Mouse (Mus musculus): ENCODE results near the gene Wnt5b.
"Not testable (repeated sequence)": the region's sequence is repeated elsewhere in the genome, so short reads cannot be mapped to it uniquely, and the experiment has no call there.

Wnt5b gene

DNA sequence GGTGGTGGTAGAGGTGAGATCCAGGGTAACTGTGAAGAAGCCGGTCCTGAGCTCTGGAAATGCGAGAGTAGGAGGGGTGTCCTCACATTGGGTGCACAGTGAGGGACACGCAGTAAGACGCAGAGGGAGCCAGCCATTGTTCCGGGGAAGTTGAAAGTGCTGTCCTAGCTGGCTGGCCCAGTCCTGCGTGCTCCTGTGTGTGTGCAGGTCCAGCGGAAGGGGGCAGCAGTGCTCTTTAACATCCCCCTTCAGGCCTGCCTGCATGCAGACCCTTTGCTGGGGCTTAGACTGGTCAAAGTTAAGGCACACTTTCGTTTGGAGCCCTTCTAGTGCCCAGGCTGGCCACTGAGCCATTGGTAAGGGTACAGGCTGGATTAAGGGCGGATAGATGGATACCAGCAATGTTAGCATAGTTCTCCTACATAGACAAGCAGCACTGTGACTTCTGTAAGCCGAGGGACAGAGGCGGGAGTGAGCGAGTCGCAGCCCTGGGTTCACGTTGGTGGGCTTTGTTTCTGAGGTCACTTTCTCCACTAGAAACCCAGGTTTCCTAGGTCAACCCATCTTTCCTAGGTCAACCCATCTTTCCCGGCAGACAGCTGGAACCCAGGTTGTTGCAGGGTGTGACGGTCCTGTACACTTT is 61.1 kb downstream of the Wnt5b start:
- DNase-seq (ENCODE audit: low spot score): no peak

DNA sequence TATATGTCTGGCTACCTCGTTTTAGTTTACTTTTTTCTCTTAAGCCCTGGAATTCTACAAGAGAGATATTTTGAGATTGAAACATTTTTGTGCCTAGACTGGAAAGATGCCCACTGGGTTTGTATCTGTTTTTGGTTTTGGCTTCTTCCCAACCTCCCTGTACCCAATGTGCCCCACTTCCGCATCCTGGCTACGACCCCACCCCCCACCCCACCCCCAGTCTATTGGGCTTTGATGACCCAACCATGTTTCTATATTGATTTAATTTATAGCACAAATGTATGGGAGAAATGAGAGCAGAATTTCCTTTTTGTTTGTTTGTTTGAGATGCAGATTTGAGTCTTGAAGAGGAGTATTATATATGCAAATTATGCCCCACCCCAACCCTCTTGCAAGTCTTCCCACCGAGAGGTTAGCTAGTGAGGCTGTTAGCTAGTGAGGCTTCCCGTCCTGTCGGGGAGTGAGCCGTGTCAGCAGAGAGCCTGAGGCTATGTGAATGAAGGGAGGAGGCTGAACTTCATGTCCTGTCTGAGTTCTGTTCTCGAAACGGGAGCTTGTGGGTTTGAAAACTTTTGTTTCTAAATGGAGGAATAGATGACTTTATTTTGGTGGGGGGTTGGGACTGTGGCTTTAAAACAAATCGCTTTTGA is 62.3 kb downstream of the Wnt5b start:
- DNase-seq (ENCODE audit: low spot score): not testable (repeated sequence)

DNA sequence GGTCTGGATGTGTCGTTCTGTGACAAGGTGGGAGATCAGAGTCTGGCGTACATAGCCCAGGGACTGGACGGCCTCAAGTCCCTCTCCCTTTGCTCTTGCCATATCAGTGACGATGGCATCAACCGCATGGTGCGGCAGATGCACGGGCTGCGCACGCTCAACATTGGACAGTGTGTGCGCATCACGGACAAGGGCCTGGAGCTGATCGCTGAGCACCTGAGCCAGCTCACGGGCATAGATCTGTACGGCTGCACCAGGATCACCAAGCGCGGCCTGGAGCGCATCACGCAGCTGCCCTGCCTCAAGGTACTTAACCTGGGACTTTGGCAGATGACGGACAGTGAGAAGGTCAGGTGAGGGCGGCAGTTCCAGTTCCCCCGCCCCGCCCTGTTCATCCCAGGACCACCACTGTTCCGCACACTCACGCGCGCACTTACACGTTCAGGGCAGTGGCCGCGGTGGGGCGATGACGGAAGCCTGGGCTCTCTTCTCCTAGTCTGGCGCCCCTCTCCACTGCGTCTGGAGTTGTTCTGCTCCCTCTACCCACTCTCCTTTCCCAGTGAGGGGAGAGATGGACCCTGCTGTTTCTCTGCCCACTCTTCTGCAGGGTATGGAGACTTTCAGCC is 63.3 kb downstream of the Wnt5b start:
- no peak for DNase-seq (ENCODE audit: low spot score)

DNA sequence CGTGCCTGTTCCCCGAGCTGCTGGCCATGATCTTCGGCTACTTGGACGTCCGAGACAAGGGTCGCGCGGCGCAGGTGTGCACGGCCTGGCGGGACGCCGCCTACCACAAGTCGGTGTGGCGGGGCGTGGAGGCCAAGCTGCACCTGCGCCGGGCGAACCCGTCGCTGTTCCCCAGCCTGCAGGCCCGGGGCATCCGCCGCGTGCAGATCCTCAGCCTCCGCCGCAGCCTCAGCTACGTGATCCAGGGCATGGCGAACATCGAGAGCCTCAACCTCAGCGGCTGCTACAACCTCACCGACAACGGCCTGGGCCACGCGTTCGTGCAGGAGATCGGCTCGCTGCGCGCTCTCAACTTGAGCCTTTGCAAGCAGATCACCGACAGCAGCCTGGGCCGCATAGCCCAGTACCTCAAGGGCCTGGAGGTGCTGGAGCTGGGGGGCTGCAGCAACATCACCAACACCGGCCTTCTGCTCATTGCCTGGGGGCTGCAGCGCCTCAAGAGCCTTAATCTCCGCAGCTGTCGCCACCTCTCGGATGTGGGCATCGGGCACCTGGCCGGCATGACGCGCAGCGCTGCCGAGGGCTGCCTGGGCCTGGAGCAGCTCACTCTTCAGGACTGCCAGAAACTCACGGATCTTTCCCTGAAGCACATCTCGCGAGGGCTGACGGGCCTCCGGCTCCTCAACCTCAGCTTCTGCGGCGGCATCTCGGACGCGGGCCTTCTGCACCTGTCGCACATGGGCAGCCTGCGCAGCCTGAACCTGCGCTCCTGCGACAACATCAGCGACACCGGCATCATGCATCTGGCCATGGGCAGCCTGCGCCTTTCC is 64.1 kb downstream of the Wnt5b start:
- no peak for DNase-seq (ENCODE audit: low spot score)

DNA sequence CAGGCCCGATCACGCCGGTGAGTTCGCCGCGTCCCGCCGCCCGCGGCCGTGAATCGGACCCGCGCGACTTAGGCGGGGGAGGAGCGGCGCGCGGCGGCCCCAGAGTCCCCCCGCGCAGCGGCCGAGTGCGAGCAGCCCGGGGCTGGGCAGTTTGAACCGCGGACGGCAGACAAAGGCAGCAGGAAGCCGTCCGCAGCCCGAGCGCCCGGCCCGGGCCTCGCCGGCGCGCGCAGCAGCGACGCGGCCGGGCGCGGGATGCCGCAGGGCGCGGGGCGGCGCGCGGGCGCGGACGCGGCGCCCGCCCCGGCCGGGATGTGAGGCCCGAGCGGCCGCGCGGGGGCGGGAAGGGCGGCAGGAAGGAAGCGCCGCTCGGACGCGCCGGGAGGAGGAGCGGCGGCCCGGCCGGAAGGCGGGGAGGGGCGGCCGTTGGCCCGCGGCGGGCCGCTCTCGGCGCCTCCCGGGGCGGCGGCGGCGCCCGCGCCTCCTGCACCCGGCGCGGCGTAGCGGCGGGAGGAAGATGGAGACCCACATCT is 64.7 kb downstream of the Wnt5b start, which contains the start of gene Fbxl14:
TSS of gene Fbxl14 (plus strand) at position 326 of the 533 bp plus-strand sequence.
- no peak for DNase-seq (ENCODE audit: low spot score)

DNA sequence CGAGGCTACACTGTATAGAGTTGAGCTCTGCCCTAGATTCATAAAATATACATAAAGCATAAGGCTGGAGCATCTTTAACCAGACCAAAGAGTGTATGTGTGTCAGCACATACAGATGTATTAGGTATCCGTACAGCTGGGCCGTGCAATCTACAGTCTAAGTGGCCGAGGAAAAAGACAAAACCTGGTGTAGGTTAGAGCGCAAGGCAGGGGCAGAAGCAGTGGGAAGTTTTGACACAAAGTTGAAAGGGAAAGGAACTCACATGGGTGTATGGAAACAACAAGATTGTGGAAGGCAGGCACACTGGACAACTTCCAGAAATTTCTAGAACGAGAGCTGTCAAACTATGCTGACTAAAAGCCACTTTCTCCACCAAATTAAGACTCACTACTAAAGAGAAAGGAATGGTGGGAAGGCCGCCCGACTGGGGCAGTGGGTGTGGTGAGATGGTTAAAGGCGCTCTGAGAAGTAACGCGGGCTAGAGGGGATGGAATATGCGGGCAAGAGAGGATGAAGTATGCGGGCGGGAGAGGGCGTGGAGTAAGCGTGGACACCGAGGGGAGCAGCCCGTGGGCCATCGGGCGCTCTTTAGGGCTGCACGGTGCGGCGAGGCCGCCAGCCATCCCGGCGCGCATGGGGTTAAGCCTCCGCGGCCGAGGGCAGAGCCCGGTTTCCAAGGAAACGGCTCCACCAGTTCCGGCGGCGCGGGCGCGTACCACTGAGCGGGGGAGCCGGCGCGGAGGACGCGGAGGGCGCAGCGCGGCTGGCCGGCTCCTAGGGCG is 65.4 kb downstream of the Wnt5b start:
- DNase-seq (ENCODE audit: low spot score): peak; percentile 76

DNA sequence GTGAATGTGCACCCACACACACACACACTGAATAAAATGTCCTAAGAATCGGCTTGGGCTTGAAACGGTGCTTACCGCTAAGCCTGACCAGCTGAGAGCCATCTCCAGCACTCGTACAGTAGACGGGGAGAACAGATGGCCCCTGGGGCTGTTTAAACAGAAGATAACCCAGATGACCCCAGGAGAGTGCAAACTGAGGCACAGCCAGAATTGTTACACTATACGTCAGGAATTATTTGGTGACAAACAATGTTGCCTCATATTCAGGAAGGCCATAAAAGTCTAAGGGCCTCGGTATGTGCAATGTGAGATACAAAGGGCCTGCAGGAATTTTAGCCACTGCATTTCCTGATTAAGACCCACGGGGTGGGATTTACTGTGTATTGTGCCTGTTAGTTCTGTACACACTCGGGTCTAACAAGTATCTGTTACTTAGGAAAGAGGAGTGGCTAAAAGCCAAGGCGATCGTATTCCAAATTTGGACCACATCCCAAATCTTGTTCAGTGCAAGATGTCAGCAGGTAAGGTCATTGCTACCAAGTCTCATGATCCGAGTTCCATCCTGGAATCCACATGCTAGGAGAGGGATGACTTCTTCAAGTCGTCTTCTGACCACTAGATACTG is 66.3 kb downstream of the Wnt5b start:
- no peak for DNase-seq (ENCODE audit: low spot score)

DNA sequence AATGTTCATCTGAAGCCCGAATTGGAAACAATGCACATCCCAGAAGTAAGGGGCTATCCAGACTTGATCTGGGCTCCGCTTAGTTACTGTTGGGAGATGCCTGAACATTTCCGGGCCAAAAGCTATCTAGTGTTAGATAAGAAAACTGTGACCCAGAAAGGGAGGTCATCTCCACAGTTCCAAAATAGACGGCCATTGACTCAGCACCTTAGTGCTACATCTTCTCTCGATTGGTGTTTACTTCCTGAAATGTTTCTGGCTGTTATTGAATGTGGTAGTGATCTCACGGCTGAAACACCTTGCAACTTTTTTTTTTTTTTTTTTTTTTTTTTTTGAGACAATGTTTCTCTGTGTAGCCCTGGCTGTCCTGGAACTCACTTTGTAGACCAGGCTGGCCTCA is 68.2 kb downstream of the Wnt5b start:
- DNase-seq (ENCODE audit: low spot score): no peak

DNA sequence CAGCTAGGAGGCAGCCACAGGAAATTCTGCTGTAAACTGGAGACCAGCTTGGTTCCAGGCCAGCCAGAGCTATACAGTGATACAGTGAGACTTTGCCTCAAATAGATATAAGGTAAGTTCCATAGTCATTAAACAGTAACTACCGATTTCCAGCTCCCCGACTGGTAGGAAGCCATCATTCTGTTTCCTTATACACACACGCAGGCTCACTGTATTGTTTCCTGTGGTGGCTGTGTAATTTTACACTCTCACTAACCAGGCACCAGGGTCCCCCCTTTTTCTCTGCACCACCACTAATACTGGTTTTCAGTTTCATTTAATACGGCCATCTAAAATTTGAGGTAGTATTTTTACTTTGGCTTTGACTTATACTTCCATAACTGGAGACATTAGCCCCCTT is 70.2 kb downstream of the Wnt5b start:
- DNase-seq (ENCODE audit: low spot score): no peak

DNA sequence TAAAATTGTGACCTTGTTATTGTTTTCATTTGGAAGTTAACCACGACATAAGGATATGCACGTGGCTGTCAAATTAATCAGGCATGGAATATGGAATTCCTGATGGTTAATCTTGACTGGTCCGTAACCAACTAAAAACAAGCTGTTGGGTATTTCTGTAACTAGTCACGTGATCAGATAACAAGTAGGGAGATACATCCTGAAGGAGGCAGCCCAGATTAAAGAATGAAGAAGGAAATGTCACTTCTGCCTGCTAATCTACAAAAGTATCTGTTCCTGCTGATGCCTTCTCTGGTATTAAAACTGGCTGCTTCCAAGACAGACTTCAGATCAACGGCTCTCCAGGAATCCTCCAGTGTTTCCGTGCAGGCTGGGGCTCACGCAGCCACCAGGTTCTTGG is 70.7 kb downstream of the Wnt5b start:
- no peak for DNase-seq (ENCODE audit: low spot score)

DNA sequence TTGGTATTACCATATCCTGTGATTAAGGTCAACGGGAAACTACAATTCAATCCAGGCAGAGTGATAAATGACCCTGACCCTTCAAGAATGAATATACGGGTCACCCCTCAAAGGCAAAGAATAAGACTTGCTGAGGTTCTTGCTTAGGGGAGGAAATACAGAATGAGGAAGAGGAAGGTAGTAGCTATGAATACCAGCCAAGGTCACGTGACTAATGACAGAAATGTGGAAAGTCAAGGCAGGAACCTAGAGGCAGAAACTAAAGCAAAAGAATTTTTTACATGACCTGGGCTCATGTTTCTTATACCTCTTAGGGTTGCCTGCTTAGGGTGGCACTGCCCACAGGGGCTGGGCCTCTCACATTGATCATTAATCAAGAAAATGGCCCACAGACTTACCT is 71.4 kb downstream of the Wnt5b start:
- no peak for DNase-seq (ENCODE audit: low spot score)

DNA sequence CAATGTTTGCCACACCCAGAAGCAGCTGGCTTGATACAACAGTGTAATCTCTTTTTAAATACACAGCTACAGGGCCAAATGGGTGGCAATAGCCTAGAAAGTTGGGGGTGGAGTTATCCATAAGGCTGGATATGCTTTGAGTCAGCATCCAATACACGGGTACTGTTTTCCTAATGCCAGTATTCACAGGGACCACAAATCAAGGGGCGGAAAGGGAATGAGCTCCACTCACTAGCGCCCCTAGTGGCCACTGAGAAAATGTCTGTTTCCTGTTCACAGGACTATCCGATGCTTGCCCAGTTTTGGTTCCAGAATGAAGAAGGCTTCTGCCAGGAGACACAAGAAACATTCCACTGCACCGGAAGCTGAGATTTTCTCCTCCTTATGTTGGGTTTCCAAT is 72.0 kb downstream of the Wnt5b start:
- DNase-seq (ENCODE audit: low spot score): no peak

DNA sequence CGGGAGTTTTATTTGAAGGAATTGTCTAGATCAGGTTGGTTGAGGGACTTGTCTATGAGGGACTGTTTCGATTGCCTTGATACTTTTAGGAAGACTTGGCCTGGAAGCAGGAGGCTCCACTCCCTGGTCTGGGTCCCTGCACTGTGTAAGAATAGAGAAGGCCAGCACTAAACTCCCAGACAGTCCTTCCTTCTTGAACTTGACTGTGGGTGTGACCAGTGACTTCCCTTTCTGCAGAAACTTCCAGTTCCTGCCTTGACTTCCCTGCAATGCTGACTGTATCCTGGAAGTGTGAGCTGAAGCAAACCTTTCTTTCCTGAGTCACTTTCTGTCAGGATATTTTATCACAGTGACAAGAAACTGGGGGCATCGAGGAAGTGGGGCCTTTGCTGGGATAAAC is 73.4 kb downstream of the Wnt5b start:
- no peak for DNase-seq (ENCODE audit: low spot score)

DNA sequence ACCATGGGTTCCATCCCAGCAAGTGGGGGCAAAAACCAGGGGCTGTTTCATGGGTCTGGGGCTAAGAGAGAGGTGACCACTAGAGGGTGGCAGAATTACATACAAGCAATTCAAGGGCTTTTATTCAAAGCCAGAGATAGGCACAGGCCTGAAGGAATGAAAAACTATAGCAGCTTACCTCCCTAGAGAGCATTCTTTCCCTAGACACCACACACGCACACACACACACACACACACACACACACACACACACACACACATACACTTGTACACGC is 76.4 kb downstream of the Wnt5b start:
- no peak for DNase-seq (ENCODE audit: low spot score)

DNA sequence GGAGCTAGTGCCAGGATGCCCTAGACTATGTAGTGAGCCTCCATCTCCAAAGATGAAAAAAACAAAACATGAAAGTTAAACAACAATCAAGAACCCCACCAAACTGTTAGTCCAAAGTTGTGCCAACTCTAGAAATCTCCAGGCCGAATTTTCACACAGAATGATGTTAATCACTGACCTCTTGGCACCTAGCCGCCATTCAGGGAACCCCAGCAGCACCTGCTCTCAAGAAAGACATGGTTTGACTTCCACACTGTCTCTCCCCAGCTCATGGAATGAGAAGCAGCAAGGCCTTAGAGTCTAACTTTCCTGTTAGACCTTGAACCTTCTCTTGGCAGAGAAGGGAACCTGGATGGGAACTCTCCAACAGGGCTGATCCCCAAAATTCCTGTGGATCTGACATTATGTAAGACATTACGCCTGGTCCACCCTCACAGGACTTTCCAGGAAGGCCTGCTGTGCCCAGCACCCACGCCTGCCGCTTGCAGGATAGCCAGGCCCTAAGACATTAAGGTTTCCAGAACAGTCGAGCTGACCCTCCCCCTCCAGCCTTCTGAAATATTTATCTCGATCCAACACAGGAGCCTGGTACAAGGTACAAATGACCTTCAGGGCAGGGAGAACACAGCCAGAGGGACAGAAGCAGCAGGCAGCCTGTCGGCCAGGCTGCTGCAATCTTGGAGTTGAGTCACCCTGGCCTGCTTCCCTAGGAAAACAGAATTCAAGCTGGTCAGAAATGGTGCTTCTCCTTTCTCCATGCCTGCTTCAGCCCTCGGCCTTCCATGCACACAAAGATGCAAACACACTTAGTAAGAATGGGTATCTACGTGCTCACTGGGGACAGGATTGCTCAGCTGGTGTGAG is 77.0 kb downstream of the Wnt5b start:
- no peak for DNase-seq (ENCODE audit: low spot score)

DNA sequence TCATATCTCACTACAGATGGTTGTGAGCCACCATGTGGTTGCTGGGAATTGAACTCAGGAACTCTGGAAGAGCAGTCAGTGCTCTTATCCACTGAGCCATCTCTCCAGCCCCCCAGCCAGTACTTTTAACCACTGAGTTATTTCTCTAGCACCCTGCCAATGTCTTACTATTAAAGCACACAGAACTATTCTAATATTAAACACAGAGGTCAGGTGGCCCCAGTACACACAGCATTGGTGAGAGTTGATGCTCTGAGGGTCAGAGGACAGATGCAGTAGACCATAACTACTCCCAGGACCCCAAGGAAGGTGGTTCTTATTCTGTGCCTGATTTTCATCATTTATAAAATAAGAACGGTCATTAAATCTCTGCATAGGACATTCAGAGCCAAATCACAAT is 78.0 kb downstream of the Wnt5b start:
- no peak for DNase-seq (ENCODE audit: low spot score)

DNA sequence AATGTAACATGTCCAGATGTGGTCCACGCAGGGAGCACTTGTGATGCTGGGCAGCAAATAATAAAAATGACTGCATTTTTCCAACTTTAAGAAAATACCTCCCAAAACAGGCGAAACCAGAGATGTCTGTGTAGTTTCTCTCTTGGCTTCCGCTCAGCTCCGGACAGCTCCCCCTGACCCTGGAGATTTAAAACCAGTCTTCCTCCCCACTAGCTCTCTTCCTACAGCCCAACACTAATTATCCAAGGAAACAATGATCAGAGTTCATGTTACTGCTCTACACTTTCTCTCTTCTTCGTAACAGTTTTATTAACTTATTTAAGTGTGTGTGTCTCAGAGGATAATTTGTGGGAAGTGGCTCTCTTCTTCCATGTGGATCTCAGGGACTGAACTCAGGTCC is 83.8 kb downstream of the Wnt5b start:
- DNase-seq (ENCODE audit: low spot score): no peak

DNA sequence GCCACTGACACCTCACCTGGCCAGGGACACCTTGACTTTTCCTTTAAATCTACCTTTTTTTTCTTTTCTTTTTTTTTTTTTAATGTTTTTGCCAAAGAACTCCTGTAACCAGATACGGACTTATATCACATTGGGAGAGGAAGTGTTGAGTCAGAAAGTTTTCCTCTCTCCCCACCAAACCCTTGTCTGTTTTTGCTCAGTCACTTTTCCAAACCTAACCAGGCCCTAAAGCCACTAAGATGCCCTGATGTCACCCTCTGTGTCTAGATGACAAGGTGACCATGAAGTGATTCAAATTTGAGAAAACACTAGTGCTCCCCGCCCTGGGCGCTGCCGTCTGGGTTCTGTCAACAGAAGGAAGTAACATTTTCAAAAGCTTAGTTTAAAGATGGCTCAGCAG is 85.1 kb downstream of the Wnt5b start:
- DNase-seq (ENCODE audit: low spot score): no peak

DNA sequence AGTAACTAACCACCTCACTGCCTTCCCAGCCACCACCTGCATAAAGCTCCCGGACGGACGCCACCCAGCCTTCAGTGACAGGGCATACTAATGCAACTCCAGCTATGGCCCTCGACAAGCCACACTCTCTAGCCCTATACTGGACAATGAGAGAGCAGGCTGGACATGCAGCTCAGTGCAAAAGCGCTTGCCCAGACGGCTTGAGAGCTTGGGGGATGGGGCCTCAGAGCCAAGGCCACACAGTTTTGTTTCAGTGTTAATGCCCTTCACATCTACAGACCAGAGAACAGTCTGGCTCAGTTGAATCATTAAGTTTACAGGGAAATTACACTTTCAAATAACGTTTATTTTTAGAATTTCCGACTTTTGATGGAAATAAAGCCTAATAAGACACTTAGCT is 86.0 kb downstream of the Wnt5b start:
- no peak for DNase-seq (ENCODE audit: low spot score)

DNA sequence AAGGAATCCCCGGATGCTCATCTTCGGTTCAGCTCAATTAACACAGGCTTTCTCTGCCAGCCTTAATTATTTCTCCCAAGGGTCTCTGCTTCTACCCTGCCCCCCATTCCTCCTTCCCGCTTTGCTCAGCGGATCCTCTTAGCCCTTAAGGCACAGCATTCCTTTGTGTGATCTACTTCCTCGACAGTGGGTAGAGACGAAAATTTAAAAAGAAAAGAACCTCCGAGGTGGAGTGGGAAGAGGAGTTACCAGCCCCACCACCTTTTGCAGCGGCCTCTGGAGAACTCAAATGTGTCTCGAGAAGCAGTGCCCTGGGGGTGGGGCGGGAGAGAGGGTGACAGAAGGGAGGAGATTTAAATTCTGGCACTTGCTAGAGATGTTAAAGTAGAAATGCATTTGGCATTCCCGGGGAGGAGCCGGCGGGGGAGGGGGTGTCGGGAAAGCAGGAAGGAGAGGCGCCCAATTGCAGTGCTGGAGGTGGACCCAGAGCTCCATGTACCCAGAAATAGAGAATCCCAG is 92.1 kb downstream of the Wnt5b start:
- DNase-seq (ENCODE audit: low spot score): peak; percentile 64
